Mouse (Mus musculus) heart, postnatal 0 days (tissue): ENCODE measurements around the gene Ndufv1. TPM values are rescaled to one million over a fixed set of nuclear protein-coding genes. Genes with fewer than 3 reads are reported as not detected.
A peak's percentile ranks its signal among the peaks of the same experiment; 100 is the strongest.

Experiments used
- ATAC-seq: fragments of 200-750 bp; cut with Nextera tagmentation; 2 replicates; pipeline ENCODE4 v1.8.0; 2017; ENCODE audit warnings: low read depth, moderate number of reproducible peaks, moderate library complexity; ENCODE audit not compliant: insufficient read depth
- DNase-seq: peaks from one replicate; pipeline ENCODE4 v3.0.0-alpha.2; 2016; ENCODE audit warnings: low spot score
- H3K27ac ChIP-seq: fragments of 300-500 bp; sonication (generic); 2 replicates; pipeline ENCODE4 v1.5.1; 2014; ENCODE audit warnings: low read depth, mild to moderate bottlenecking
- H3K27me3 ChIP-seq: fragments of 300-500 bp; sonication (generic); 2 replicates; pipeline ENCODE4 v1.6.1; 2014; ENCODE audit warnings: low read length, mixed read lengths; ENCODE audit not compliant: control insufficient read depth, insufficient read depth
- H3K36me3 ChIP-seq: fragments of 300-500 bp; sonication (generic); replicated peaks from 2 replicates; pipeline ENCODE4 v1.6.1; 2014; ENCODE audit warnings: low read length, mixed read lengths; ENCODE audit not compliant: control insufficient read depth, insufficient read depth
- H3K4me1 ChIP-seq: fragments of 300-500 bp; sonication (generic); 2 replicates; pipeline ENCODE4 v1.6.1; 2014; ENCODE audit warnings: antibody characterized with exemption; ENCODE audit not compliant: control insufficient read depth, insufficient read depth
- H3K4me2 ChIP-seq: fragments of 300-500 bp; sonication (generic); 2 replicates; pipeline ENCODE4 v1.6.1; 2014; ENCODE audit warnings: low read depth, mild to moderate bottlenecking, low read length, moderate library complexity
- H3K4me3 ChIP-seq: fragments of 300-500 bp; sonication (generic); 2 replicates; pipeline ENCODE4 v1.5.1; 2014; ENCODE audit warnings: low read depth, low read length
- H3K9ac ChIP-seq: fragments of 300-500 bp; sonication (generic); replicated peaks from 2 replicates; pipeline ENCODE4 v1.6.1; 2014; ENCODE audit warnings: low read depth, low read length, mixed read lengths
- H3K9me3 ChIP-seq: fragments of 300-500 bp; sonication (generic); replicated peaks from 2 replicates; pipeline ENCODE4 v1.6.1; 2016; ENCODE audit warnings: low read length; ENCODE audit not compliant: control insufficient read depth
- CTCF ChIP-seq: IDR thresholded peaks from 2 replicates; pipeline ENCODE4 v1.5.1; 2016; ENCODE audit warnings: antibody characterized with exemption, control low read depth, low read depth
- EP300 ChIP-seq: IDR thresholded peaks from 2 replicates; pipeline ENCODE4 v1.6.1; 2016; ENCODE audit warnings: antibody characterized with exemption, low read depth
- WGBS: fragments of 180-500 bp; shearing (Covaris S2); extraction: QIAGEN DNeasy Blood & Tissue Kit; methylation state at CpG from one replicate; pipeline ENCODE4 v1.1.7; 2014; 5-methylcytosine and 5-hydroxymethylcytosine counted together
- polyA plus RNA-seq: library from polyadenylated mRNA; unstranded; fragments of >200 nt; fragmentation: Nextera tagmentation; extraction: Ambion mirVana; gene quantifications from 2 replicates; pipeline ENCODE4 v1.2.1, GENCODE M21; 2015
- total RNA-seq: library from RNA; depleted of rRNA; stranded (reverse); fragments of >200 nt; gene quantifications from 2 replicates; pipeline ENCODE4 v1.2.3, GENCODE M21; 2014; ENCODE audit warnings: low replicate concordance

The Ndufv1 gene
- total and polyA plus RNA-seq, 2 experiments from 2014 or later: 941 to 1,090 TPM

DNA sequence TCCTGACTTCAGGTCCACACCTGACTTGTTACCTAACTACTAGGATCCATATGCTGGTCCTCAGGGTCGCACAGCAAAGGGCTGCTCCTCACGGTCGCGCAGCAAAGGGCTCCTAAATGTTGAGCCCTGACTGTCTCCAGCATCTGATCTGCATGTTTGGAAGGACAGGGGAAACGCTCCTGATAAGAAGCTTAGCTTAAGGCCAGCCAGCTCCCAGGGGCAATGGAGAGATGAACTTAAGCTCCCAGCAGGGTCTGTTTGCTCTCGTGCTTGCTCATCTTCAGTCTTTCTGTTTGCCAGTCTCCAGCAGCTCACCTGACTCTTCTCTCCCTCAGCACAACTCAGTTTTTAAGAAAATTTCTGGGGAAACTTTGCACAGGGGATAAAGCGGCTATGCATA is 20.1 kb upstream of the Ndufv1 start:
- no peak overlapping the region for H3K27ac ChIP-seq
- 0 out of 2 replicates have a peak, but pooled peaks cover 6% of the 10 kb centered on the region for H3K36me3 ChIP-seq
- H3K4me3 ChIP-seq: no peak overlapping the region
- H3K4me1 ChIP-seq: peaks cover 4% of the 10 kb centered on the region
- peak; percentile 3 for DNase-seq
- no peak overlapping the region for H3K9ac ChIP-seq
- no peaks in the 10 kb centered on the region for H3K9me3 ChIP-seq
- 46% methylated on average over 7 of the region's 7 CpGs for WGBS
- TF ChIP-seq EP300 (no peak), CTCF (no peak)
- no peak overlapping the region for H3K4me2 ChIP-seq
- no peak for ATAC-seq
- no peaks in the 10 kb centered on the region for H3K27me3 ChIP-seq

- no peaks in the 10 kb centered on the region for H3K27me3 ChIP-seq
- no peak overlapping the region for H3K4me2 ChIP-seq
- H3K4me1 ChIP-seq: no peaks in the 10 kb centered on the region
- DNase-seq (no peak), ATAC-seq (no peak)
- H3K36me3 ChIP-seq: no peaks in the 10 kb centered on the region
- no peak overlapping the region for H3K4me3 ChIP-seq
- H3K27ac ChIP-seq: no peak overlapping the region
- no peak overlapping the region for H3K9ac ChIP-seq
- TF ChIP-seq EP300 (no peak), CTCF (no peak)
- H3K9me3 ChIP-seq: no peaks in the 10 kb centered on the region
These were observed 15.0 kb upstream of the Ndufv1 start for GRCm38 (mm10) chr19:4027576-4027975.

DNA sequence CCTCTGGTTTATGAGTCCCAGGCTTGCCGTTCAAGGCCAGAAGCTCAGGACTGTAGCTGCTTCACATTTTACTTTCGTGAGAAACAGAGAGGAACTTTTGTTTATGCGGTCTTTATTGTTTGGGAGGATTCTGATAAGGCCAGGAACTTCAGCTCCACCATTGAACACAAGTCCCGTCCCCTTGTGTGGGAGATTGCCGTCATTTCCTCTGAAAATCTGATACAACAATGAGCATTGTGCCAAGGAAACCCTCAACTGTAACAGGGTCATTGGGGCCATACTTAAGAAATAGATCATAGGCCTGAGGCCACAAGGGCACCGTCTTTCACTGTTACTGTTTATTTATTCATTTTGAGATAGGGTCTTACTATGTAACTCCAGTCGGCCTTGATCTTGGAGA is 10.6 kb upstream of the Ndufv1 start:
- Histone ChIP-seq H3K36me3 (no peaks in the 10 kb centered on the region), H3K4me2 (no peak overlapping the region), H3K9me3 (no peaks in the 10 kb centered on the region), H3K4me3 (no peak overlapping the region), H3K27ac (no peak overlapping the region), H3K9ac (no peak overlapping the region), H3K4me1 (no peaks in the 10 kb centered on the region), H3K27me3 (no peaks in the 10 kb centered on the region)
- 47% methylated on average over 7 of the region's 7 CpGs for WGBS
- DNase-seq (no peak), ATAC-seq (no peak)
- TF ChIP-seq EP300 (no peak), CTCF (no peak)

DNA sequence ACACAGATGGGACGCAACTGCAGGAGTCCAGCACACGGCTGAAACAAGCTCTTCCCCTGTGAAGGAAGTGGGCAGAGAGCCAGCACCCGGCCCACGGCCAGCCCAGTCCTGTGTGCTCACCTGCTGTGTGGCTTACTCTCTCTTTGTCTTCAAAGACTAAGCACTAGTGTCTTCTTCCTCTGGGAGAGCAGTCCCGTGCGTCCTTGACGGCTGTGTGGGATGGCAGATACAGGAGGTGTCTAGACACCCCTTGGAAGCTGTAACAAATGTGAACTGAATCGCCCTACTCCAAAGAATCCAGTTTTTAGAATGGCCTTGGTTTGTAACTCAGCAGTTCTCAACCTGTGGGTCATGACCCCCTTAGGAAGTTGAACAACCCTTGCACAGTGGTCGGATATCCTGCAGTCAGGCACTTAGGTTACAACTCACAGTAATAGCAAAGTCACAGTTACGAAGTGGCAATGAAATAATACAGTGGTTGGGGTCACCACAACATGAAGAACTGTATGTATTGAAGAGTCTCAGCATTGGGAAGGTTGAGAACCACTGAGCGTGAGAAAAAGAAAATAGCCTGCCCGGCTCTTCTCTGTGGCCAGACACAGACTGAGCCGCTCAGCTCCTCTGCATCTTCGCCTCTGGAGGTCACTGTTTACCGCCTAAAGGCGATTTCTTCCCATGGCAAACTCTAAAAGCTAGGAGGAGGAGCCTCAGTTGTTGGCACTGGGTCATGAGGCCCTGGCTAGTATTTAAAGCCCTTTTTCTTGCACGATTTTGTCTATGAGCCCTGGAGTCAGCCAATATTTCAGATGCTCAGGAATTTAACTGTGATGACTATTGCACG is 6.4 kb upstream of the Ndufv1 start:
- Histone ChIP-seq H3K36me3 (no peaks in the 10 kb centered on the region), H3K4me2 (no peak overlapping the region), H3K9me3 (no peaks in the 10 kb centered on the region), H3K27ac (no peak overlapping the region), H3K4me3 (no peak overlapping the region), H3K27me3 (no peaks in the 10 kb centered on the region), H3K4me1 (no peaks in the 10 kb centered on the region), H3K9ac (no peak overlapping the region)
- TF ChIP-seq EP300: no peak
- TF ChIP-seq CTCF: peak; percentile 89
- WGBS: 22% methylated on average over 18 of the region's 18 CpGs
- DNase-seq (peak; percentile 92), ATAC-seq (peak; percentile 93)

GRCm38 (mm10) chr19:4017921-4018587 is 5.4 kb upstream of the Ndufv1 start:
- no peaks in the 10 kb centered on the region for H3K27me3 ChIP-seq
- TF ChIP-seq CTCF (no peak), EP300 (no peak)
- no peak overlapping the region for H3K9ac ChIP-seq

More at GRCm38 (mm10) chr19:4017921-4018587, 5.4 kb upstream of the Ndufv1 start:
- Histone ChIP-seq H3K4me2 (no peak overlapping the region), H3K36me3 (no peaks in the 10 kb centered on the region), H3K4me3 (no peak overlapping the region), H3K27ac (no peak overlapping the region), H3K9me3 (no peaks in the 10 kb centered on the region), H3K4me1 (no peaks in the 10 kb centered on the region)
- DNase-seq (no peak), ATAC-seq (no peak)
- 68% methylated on average over 10 of the region's 10 CpGs for WGBS
